Mouse (Mus musculus) gastrocnemius, postnatal 14 days (tissue): ENCODE measurements around the gene Il10ra. TPM values are rescaled to one million over a fixed set of nuclear protein-coding genes. Genes with fewer than 3 reads are reported as not detected.

Source experiments
- DNase-seq: peaks from one replicate; pipeline ENCODE4 v3.0.0; 2021; ENCODE audit warnings: mixed read lengths
- intact Hi-C: fragments of 180-260 bp; cut with DNase I; formaldehyde crosslinking; loops from one replicate; pipeline ENCODE4 v1.15.1; 2025; ENCODE audit warnings: low total_unique reads
- long read RNA-seq, 2 experiments: library from polyadenylated mRNA; stranded (forward); transcript quantifications; one replicate each; pipeline ENCODE4 v2.0.0; 2021
- total RNA-seq, 2 experiments: library from RNA; stranded (reverse); gene quantifications; 2 replicates each; pipeline ENCODE4 v1.2.3; 2021

Il10ra gene
- total RNA-seq: under 1 TPM; 0.64 TPM
- long read RNA-seq, experiment 1, partial matches to known transcripts: 0 of 1 reads
- long read RNA-seq, experiment 1, other reads (novel, unspliced or antisense): 0 of 1 reads
- long read RNA-seq, experiment 2, partial matches to known transcripts: 0 of 1 reads
- long read RNA-seq, experiment 2, other reads (novel, unspliced or antisense): 0 of 1 reads

- intact Hi-C loops: no loop called here
- peak; percentile 52 for DNase-seq
Measured at GRCm38 (mm10) chr9:45268597-45269325, at the start of gene Il10ra. Gene Il10ra (minus strand): TSS chr9:45269149.

- intact Hi-C loops: no loop called here
- DNase-seq: no peak
Measured at GRCm38 (mm10) chr9:45317635-45318034, 48.7 kb upstream of the Il10ra start.

GRCm38 (mm10) chr9:45313913-45314312 is 45.0 kb upstream of the Il10ra start:
- intact Hi-C loops: no loop called here

GRCm38 (mm10) chr9:45311858-45312257 is 42.9 kb upstream of the Il10ra start:
- no peak for DNase-seq
- intact Hi-C loops: no loop called here

More at GRCm38 (mm10) chr9:45313913-45314312, 45.0 kb upstream of the Il10ra start:
- DNase-seq: no peak

GRCm38 (mm10) chr9:45308521-45308920 is 39.6 kb upstream of the Il10ra start:
- intact Hi-C loops: no loop called here
- DNase-seq: no peak

GRCm38 (mm10) chr9:45306746-45307410 is 37.9 kb upstream of the Il10ra start:
- no peak for DNase-seq
- intact Hi-C loops: no loop called here

- intact Hi-C loops: loop anchor here (2.0 kb wide), 1 partner anchor 87 kb away; no protein-coding TSS in a partner anchor
- no peak for DNase-seq
Measured at GRCm38 (mm10) chr9:45301771-45302170, 32.8 kb upstream of the Il10ra start.

GRCm38 (mm10) chr9:45300422-45301104 is 31.6 kb upstream of the Il10ra start:
- intact Hi-C loops: loop anchor here (2.0 kb wide), 1 partner anchor 88 kb away; no protein-coding TSS in a partner anchor
- peak; percentile 90 for DNase-seq

GRCm38 (mm10) chr9:45299231-45300006 is 30.5 kb upstream of the Il10ra start:
- intact Hi-C loops: loop anchor here (2.0 kb wide), 1 partner anchor 89 kb away; no protein-coding TSS in a partner anchor
- no peak for DNase-seq

GRCm38 (mm10) chr9:45294210-45295011 is 25.5 kb upstream of the Il10ra start:
- intact Hi-C loops: no loop called here
- DNase-seq: no peak

- intact Hi-C loops: no loop called here
- no peak for DNase-seq
Measured at GRCm38 (mm10) chr9:45291481-45292168, 22.7 kb upstream of the Il10ra start.

- intact Hi-C loops: no loop called here
- no peak for DNase-seq
Measured at GRCm38 (mm10) chr9:45282466-45282865, 13.5 kb upstream of the Il10ra start.

GRCm38 (mm10) chr9:45280891-45281290 is 11.9 kb upstream of the Il10ra start:
- intact Hi-C loops: no loop called here
- DNase-seq: no peak

GRCm38 (mm10) chr9:45280059-45280458 is 11.1 kb upstream of the Il10ra start:
- no peak for DNase-seq
- intact Hi-C loops: no loop called here

- no peak for DNase-seq
- intact Hi-C loops: no loop called here
Measured at GRCm38 (mm10) chr9:45274635-45275034, 5.7 kb upstream of the Il10ra start.

- intact Hi-C loops: no loop called here
- no peak for DNase-seq
Measured at GRCm38 (mm10) chr9:45274218-45274617, 5.3 kb upstream of the Il10ra start.

GRCm38 (mm10) chr9:45272213-45272612 is 3.3 kb upstream of the Il10ra start:
- DNase-seq: no peak
- intact Hi-C loops: no loop called here

- DNase-seq: no peak
- intact Hi-C loops: no loop called here
Measured at GRCm38 (mm10) chr9:45268079-45268478, 870 bp downstream of the Il10ra start.
